Mouse (Mus musculus) cerebellum, adult 8-10 months (tissue): ENCODE measurements around the gene Pcyt2.

Experiments used
- DNase-seq: peaks from one replicate; pipeline ENCODE4 v3.0.0; 2022

Pcyt2 gene

GRCm38 (mm10) chr11:120632559-120633519 lies 15.1 kb upstream of the Pcyt2 start:
- DNase-seq, result peak; percentile 62

- DNase-seq, result no peak
Observed at GRCm38 (mm10) chr11:120631726-120632448, 14.2 kb upstream of the Pcyt2 start.

DNA sequence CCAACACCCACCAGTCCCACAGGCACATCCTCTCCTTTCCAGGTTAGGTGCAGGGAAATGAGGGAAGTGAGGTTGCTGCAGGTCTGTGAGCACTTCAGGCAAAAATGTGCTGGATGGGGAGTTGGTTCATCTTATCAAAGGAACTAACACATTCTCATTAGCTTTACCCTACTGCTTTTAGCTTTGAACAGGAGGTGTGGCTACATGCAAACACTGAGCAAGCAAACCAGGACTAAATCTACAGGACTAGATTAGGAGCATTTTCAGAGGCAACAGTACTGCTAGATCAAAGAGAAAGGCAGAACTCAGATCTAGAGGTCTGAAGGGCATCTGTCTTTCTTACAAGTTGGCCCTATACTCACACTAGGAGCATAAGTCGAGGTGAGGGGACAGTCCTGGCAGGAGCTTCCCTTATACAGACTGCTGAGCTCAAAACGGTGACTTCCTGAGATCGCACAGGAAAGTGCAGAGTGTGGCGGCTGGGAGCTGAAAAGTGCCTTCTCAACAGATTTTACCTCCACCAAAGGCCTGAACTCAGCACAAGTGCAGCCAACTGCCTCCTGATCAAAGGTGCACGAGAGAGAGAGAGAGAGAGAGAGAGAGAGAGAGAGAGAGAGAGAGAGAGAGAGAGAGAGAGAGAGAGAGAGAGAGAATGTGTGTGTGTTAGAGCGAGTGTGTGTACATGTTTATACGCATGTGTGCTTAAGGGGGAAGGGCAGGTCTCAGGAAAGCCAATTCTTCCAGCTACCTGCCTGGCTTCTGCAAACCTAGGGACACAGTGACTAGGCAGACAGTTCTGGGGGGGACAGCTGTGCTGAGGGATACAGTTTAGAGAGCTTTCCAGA lies 13.4 kb upstream of the Pcyt2 start:
- no peak for DNase-seq

DNA sequence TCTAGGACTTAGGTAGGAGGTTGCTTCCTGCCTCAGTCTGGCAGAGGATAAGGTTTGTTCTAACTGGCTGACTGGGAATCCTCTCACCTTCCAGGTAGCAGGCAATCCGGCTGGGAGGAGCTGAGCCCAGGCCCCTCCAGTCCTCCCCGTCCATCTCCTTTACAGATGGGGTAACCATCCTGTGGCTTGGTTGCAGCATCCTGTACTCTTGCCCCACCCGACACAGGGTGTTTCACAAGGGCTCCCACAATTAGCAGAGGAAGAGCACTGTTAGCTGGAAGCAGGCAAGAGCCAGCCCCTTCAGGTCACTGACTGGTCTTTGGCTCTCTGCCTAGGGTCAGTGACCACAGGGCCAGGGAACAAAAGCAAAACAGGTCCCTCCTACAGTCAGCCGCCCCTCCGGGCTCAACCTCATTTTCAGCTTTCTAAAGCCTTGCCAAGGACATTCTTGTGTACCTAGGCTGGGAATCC lies 12.7 kb upstream of the Pcyt2 start:
- no peak for DNase-seq

DNA sequence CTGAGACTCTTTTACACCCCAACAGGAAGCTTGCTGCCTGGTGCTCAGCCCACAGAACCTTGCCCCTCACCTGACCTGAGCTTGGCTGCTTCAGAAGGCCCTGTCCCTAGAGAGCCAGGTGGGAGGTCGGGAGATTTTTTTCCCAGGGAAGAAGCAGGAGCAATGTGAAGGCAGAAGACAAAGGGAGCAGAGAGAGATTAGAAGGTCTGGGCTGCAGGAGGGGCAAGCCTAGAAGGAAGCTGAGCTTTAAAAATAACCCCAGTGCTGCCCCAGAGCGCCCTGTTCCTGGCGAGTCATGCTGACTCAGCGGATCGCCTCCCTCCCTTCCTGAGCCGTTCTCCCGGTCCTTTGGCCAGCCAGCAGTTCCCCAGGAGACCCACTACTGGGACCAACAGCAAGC lies 12.2 kb upstream of the Pcyt2 start:
- DNase-seq, result no peak

DNA sequence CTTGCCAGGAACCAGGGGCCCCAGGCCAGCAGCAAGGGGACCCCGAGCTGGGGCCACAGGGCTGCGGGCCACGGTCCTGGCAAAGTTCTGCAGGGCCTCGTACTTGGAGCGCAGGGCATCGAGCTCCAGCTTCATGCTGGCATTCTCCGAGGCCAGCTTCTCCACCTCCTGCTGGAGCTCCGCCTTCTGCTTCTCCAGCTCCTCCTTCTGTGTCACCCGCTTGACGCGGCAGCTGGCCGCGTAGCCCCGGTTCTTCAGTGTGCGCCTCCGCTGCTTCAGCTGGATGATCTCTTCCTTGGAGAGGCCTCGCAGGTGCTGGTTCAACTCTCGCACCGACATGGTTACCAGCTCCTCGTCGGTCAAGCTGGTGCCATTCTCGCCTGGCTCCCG lies 11.6 kb upstream of the Pcyt2 start:
- DNase-seq, result no peak

DNA sequence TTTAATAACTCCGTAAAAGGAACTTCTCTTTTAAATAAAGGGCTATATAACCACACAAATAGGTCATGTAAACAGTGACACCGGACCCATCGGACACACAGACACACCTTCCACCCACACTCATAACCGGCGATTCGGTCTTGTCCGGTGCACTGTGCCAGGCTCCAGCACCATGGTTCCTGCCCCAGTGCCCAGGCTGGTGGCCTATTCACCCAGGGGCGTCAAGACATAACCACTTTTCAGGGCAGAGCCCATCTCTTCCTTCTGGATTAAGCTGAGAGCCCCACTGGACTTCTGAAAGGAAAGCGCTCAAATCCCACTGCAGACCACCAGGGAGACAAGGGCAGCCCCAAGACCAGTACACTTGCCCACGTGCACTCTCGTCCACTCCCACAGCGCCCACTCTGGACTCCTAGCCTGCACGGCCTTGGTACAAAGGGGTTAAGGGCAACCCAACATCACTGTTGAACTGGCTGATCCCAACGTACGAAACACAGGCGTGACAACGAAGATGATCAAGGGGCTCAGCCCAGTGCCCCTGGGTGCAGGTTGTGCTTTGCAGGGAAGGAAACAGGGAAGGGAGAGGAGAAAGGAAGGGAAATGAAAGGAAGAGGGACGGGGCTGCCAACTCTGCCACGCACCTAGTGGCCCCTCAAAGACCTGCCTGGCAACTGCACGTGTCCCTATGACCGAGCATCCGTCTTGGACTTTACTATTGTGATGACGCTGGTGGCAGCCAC lies 11.0 kb upstream of the Pcyt2 start:
- no peak for DNase-seq

DNA sequence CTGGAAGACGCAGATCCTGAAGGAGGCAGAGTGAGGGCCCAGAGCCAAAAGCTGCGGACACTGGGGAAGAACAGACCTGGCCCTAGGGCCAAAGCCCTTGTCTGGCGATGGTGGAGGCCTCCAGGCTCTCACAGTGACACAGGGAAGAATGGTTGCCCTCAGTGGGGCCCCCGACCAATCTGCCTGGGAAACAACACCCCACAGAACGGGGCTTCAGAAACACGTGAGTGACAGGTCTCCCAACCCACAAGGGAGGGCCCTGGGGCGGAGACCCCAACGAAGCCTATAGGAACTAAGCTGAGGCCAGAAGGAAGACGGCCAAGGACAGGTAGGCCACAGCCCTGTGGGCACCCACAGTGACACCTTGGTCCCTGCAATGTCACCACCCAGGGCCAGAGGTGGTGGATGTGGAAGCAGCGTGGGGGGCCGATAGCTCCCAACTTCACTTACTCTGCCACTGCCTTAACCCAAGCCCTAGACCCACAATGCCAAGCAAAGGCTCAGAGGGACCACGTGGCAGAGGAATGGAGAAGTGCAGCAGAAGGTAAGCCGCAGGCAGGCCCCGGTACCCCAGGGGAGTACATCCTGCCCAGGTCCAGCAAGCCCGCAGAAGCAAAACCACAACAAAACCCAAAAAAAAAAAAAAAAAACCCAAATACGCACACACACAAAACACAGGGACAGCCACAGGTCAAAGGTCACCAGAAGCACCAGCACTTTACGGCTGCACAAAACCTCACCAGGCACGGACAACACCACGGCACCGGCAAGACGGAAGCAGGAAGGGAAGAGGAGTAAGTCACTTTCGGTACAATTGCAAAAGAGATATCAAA lies 9.9 kb upstream of the Pcyt2 start:
- no peak for DNase-seq

GRCm38 (mm10) chr11:120626785-120627467 lies 9.2 kb upstream of the Pcyt2 start:
- no peak for DNase-seq

DNA sequence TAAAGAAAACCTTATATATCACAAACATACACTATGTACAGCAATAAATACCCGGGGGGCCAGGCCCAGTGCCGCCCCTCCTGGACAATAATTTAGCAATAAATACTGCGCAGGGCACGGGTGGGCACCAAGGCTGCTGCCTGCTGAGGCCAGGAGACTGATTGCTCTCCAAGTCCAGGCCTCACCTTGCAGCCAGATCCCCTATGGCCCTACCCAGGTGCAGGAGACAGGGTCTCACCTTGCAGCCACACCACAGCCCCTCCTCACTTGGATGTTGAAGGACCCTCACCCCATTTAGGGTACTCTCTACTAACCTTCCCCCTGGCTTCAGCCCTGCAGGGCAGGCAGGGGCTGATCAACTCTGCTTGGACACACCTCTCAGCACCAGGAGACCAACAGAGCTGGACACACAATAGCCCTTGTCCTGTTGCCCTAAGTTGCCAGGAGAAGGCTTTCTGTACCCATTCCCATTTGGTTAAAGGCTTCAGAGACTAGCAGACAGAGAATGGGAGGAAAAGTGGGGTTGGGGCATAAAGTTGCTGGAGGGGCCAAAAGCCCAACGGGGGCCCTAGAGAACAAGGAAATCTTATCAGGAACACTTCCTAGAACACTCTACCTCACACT lies 7.5 kb upstream of the Pcyt2 start, which contains the start of gene Sirt7:
Gene Sirt7 (minus strand): TSS at position 89 of the 624 bp plus-strand sequence.
- no peak for DNase-seq

DNA sequence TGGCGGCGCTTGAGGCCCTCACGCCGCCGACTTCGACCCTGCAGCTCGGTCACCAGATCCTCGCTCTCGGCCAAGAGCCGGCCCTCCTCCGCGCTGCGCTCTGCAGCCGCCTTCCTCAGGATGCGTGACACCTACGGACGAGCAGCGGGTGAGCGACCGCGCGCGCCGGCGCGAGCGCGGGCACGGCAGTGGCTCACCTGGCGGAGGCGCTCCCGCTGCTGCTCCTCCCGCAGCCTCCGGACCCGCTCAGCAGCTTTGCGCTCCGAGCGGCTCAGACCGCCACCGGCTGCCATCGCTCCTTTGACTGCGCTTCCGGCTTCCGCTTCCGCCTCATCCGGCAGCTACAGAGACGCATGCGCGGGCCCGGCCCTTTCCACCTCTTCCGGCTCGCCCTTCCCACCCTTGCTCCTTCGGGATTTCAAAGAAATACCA lies 7.0 kb upstream of the Pcyt2 start:
- DNase-seq, result peak; percentile 78

- DNase-seq, result no peak
Observed at GRCm38 (mm10) chr11:120623961-120624679, 6.4 kb upstream of the Pcyt2 start.

GRCm38 (mm10) chr11:120622805-120623204 lies 5.1 kb upstream of the Pcyt2 start:
- no peak for DNase-seq

DNA sequence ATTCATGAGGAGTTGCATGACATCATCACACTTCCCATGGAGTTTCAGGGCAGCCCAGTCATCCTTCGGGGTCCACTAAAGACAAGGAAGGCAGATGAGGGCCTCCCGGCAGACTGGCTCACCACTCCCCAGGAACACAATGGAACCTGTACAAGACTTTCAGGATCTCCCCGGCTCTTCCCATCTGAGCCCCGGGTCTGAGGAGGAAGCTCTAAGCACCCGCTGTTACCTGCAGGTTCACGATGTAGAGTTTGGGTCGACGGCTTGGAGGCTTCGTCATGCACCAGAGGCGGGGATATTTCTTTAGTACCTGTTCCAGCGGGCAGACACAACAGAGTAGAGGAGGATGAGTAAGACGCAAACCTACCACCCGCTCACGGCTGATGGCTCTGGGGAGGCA lies 2.5 kb upstream of the Pcyt2 start:
- DNase-seq, result no peak

DNA sequence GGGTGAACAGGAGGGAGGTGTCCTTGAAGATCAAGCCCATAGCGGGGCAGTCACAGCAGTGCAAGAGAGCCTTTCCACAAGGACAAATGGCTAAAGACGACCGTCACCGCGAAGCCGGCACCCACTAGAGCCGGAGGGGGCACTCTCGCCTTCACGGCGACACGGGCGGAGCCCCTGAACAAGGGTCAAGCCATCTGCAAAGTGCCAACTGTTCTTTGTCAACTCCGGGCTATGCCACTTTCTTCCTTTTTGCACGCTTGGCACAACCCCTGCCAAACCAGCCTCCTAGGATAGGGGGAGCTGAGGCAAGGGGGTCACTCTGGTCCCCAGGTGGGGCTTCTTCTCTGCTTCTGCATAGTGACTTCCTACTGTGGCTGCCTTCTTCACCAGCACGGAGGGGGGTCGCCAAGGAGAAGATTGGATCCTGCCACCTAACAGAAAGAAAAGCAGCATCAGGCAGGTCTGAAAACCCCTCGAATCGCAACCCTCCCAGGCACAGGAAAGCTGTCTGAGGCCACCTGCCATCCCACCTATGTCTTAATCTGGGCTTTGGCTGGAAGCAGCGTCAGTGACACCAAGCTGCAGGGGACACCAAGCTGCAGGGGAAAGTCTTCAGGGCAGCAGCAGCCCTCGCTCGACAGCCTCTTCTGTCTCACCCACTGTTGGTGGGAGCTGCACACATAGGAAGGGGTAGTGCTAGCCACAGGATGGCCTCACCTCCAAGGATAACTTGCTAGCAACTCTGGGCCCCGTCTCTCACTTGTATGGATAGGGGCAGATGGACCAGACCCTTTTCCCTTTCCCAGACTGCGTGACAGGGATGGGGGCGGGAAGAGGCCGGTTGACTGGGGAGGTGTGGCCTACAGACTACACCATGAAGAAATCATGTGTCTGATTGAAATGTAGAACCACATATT lies 1.1 kb upstream of the Pcyt2 start:
- no peak for DNase-seq

- DNase-seq, result no peak
Observed at GRCm38 (mm10) chr11:120616617-120617294, 980 bp downstream of the Pcyt2 start.

GRCm38 (mm10) chr11:120615606-120616203 lies 2.0 kb downstream of the Pcyt2 start:
- no peak for DNase-seq
